Mouse (Mus musculus): ENCODE results near the gene Olfr1051.

GRCm38 (mm10) chr2:86240189-86240588, 38.7 kb downstream of the Olfr1051 start, which contains the start of gene Olfr1048:
- no peak for TF ChIP-seq POLR2A (IDR thresholded peaks at IDR 0.05; ENCODE audit: low read depth, low read length)
- no peak for TF ChIP-seq CTCF (conservative IDR thresholded peaks at IDR 0.05 in 1 of 2, IDR thresholded peaks at IDR 0.05 in 1 of 2; ENCODE audit: low read depth in 2 of 2, low read length in 2 of 2)
- TF ChIP-seq TCF12 (IDR thresholded peaks at IDR 0.05; ENCODE audit: low read depth, low read length): no peak
- TF ChIP-seq ETS1 (conservative IDR thresholded peaks at IDR 0.05; ENCODE audit: low read depth, low read length): no peak
- no peak for TF ChIP-seq E2F4 (IDR thresholded peaks at IDR 0.05; ENCODE audit: insufficient replicate concordance, low read depth, low read length)
- TF ChIP-seq CHD1 (IDR thresholded peaks at IDR 0.05; ENCODE audit: low read depth, low read length): no peak
- TF ChIP-seq ZNF384 (IDR thresholded peaks at IDR 0.05; ENCODE audit: low read depth, low read length): no peak
